Mouse (Mus musculus): ENCODE measurements around the gene Rtn4ip1. TPM values are rescaled to one million over a fixed set of nuclear protein-coding genes. Genes with fewer than 3 reads are reported as not detected.
A peak's percentile ranks its signal among the peaks of the same experiment; 100 is the strongest.

The Rtn4ip1 gene
- polyA plus RNA-seq, 1 experiment from 2014 or later, result 25.7 TPM

- no peaks in the 10 kb centered on the region for H3K9me3 ChIP-seq (replicated peaks; ENCODE audit: control insufficient read depth, low read length)
- no peak overlapping the region for H3K4me2 ChIP-seq
- ATAC-seq (replicated peaks; ENCODE audit: insufficient number of reproducible peaks, low FRiP score, low TSS enrichment), result no peak
- no peak overlapping the region for H3K4me3 ChIP-seq (ENCODE audit: low read depth, low read length)
- H3K9ac ChIP-seq (ENCODE audit: low read depth, low read length), result no peak overlapping the region
- H3K4me1 ChIP-seq (ENCODE audit: control insufficient read depth, insufficient read depth, low read length), result peaks cover 4% of the 10 kb centered on the region; the same call in 1 of the 2 replicates
- no peak overlapping the region for H3K27ac ChIP-seq (ENCODE audit: low read depth, low read length)
- 66% methylated on average over 2 of the region's 2 CpGs for WGBS (ENCODE audit: insufficient replicate concordance)
- peaks cover 45% of the 10 kb centered on the region for H3K27me3 ChIP-seq (ENCODE audit: control insufficient read depth, insufficient read depth, low read length)
- H3K36me3 ChIP-seq (ENCODE audit: control insufficient read depth, insufficient read depth, low read length), result no peaks in the 10 kb centered on the region
Observed at GRCm38 (mm10) chr10:44000156-44000865, 98.7 kb downstream of the Rtn4ip1 start.

DNA sequence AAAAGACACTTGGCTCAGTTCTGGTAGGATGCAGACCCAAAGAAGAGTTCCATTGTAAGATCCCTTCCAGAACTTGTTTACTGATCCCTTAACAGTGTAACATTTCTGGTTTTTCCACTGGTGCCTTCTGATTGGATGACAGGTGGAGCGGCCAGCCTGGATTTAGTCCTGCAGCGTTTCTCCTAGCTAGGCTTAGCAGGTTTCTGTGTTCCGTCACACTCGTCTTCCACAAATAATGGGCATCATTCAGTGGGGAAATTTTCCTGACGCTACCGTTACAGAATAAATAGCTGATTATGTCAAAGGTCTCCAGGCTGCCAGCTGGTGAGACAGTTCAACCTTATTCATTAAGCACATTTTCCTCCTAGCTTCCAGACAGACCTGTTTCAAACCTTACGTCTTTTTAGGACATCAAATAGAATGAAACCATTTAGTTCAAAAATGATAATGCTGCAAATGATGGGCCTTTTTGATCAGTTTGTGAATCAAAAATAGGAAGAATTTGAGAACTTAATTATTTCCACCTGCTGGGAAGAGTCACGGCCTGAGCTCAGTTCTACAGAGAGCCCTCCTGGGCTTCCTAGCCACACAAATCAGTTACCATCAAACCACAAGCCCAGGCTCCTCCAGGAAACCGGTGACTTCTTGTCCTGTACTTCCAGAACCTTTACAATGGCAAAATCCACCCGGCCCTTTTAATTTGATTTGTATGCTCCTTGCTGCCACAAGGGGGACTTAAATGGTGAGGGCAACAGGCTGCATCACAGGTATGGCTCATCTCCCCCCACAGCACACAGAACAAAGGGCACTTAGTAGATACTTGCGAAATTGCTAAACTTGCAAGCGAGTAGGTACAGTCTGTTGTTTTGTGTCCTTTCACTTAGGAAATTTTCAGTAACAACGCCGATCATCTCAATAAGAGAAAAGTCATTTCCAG is 100.7 kb downstream of the Rtn4ip1 start:
- no peaks in the 10 kb centered on the region for H3K9me3 ChIP-seq (replicated peaks; ENCODE audit: control insufficient read depth, low read length)
- H3K9ac ChIP-seq (ENCODE audit: low read depth, low read length), result no peak overlapping the region
- peaks cover 65% of the 10 kb centered on the region for H3K27me3 ChIP-seq (ENCODE audit: control insufficient read depth, insufficient read depth, low read length)
- H3K4me3 ChIP-seq (ENCODE audit: low read depth, low read length), result no peak overlapping the region
- no peak overlapping the region for H3K27ac ChIP-seq (ENCODE audit: low read depth, low read length)
- no peaks in the 10 kb centered on the region for H3K36me3 ChIP-seq (ENCODE audit: control insufficient read depth, insufficient read depth, low read length)
- no peak overlapping the region for H3K4me2 ChIP-seq
- ATAC-seq (replicated peaks; ENCODE audit: insufficient number of reproducible peaks, low FRiP score, low TSS enrichment), result no peak
- WGBS (ENCODE audit: insufficient replicate concordance), result 27% methylated on average over 14 of the region's 14 CpGs
- H3K4me1 ChIP-seq (ENCODE audit: control insufficient read depth, insufficient read depth, low read length), result peaks cover 11% of the 10 kb centered on the region

- Histone ChIP-seq H3K27me3 (ENCODE audit: control insufficient read depth, insufficient read depth, low read length) (peaks cover 69% of the 10 kb centered on the region), H3K9ac (ENCODE audit: low read depth, low read length) (peak overlapping the region; percentile 52; the same call in 1 of the 2 replicates), H3K4me3 (ENCODE audit: low read depth, low read length) (peak overlapping the region; percentile 63), H3K36me3 (ENCODE audit: control insufficient read depth, insufficient read depth, low read length) (no peaks in the 10 kb centered on the region), H3K4me1 (ENCODE audit: control insufficient read depth, insufficient read depth, low read length) (peaks cover 9% of the 10 kb centered on the region), H3K4me2 (peak overlapping the region; percentile 74), H3K9me3 (replicated peaks; ENCODE audit: control insufficient read depth, low read length) (no peaks in the 10 kb centered on the region), H3K27ac (ENCODE audit: low read depth, low read length) (no peak overlapping the region)
- ATAC-seq (replicated peaks; ENCODE audit: insufficient number of reproducible peaks, low FRiP score, low TSS enrichment), result no peak
- 3% methylated on average over 11 of the region's 11 CpGs for WGBS (ENCODE audit: insufficient replicate concordance)
Observed at GRCm38 (mm10) chr10:44002995-44003524, 101.5 kb downstream of the Rtn4ip1 start.

DNA sequence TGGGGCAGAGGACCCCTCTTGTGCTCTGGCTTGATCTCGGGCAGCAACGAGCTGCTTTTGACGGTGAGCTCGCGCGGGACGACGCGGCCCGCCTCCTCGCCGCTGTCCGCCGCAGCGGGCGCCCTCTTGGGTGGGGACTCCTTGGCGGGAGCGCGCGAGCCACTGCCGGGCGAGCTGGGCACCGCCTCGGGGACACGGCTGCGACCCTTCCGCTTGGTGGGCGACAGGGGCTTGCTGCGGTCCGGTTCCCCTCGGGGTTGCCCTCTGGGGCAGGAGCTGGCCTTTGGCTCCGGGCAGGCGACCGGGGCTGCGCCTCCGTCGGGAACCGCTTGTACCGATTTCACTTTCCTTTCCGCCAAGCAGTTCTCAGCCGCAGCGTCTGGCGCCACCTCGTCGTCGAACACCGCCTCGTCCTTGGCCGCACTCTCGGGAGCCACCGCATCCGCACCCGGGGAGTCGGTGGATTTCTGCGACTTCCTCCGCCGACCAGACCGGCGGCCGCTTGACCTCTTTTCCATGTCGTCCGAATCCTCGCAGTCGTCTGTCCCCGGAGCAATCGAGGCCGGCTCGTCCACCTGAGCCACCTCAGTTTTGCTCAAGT is 102.0 kb downstream of the Rtn4ip1 start:
- peaks cover 72% of the 10 kb centered on the region for H3K27me3 ChIP-seq (ENCODE audit: control insufficient read depth, insufficient read depth, low read length)
- under 1% methylated on average over 67 of the region's 68 CpGs for WGBS (ENCODE audit: insufficient replicate concordance)
- peak overlapping the region; percentile 63 for H3K4me3 ChIP-seq (ENCODE audit: low read depth, low read length)
- peaks cover 7% of the 10 kb centered on the region for H3K4me1 ChIP-seq (ENCODE audit: control insufficient read depth, insufficient read depth, low read length)
- peak overlapping the region; percentile 74 for H3K4me2 ChIP-seq
- H3K9ac ChIP-seq (ENCODE audit: low read depth, low read length), result peak overlapping the region; percentile 52; the same call in 1 of the 2 replicates
- H3K27ac ChIP-seq (ENCODE audit: low read depth, low read length), result no peak overlapping the region
- ATAC-seq (replicated peaks; ENCODE audit: insufficient number of reproducible peaks, low FRiP score, low TSS enrichment), result peak; percentile 63; the same call in 1 of the 2 replicates
- H3K9me3 ChIP-seq (replicated peaks; ENCODE audit: control insufficient read depth, low read length), result no peaks in the 10 kb centered on the region
- no peaks in the 10 kb centered on the region for H3K36me3 ChIP-seq (ENCODE audit: control insufficient read depth, insufficient read depth, low read length)

DNA sequence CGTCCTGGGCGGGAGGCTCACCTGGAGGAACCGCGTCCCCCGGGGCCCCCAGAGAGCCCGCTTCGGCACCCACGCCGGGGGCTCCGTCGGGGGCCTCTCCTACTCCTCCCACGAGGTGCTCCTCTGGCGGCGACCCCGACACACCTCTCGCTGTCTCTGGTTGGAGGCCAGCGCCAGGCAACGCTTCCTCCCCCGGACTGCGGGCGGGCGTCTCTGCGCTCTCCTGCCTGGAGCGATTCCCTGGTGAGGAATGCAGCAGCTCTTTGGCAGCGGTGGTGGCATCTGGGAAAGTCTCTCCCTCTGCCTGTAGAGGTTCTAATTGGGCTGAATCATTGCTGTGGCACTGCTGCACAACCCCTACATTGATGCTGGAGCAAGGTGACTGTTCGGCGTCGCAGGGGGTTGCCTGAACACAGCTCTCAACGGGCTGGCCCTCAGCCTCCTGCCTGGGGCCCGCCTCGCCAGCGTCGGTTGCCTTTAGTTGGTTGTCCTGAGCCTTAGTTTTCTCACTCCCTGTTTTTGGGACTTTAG is 102.7 kb downstream of the Rtn4ip1 start:
- Histone ChIP-seq H3K9ac (ENCODE audit: low read depth, low read length) (peak overlapping the region; percentile 39; the same call in 1 of the 2 replicates), H3K4me3 (ENCODE audit: low read depth, low read length) (peak overlapping the region; percentile 63), H3K36me3 (ENCODE audit: control insufficient read depth, insufficient read depth, low read length) (no peaks in the 10 kb centered on the region), H3K27me3 (ENCODE audit: control insufficient read depth, insufficient read depth, low read length) (peaks cover 75% of the 10 kb centered on the region), H3K9me3 (replicated peaks; ENCODE audit: control insufficient read depth, low read length) (no peaks in the 10 kb centered on the region), H3K4me1 (ENCODE audit: control insufficient read depth, insufficient read depth, low read length) (peaks cover 7% of the 10 kb centered on the region; the same call in 1 of the 2 replicates), H3K27ac (ENCODE audit: low read depth, low read length) (no peak overlapping the region), H3K4me2 (peak overlapping the region; percentile 74)
- ATAC-seq (replicated peaks; ENCODE audit: insufficient number of reproducible peaks, low FRiP score, low TSS enrichment), result no peak
- 2% methylated on average over 32 of the region's 33 CpGs for WGBS (ENCODE audit: insufficient replicate concordance)

GRCm38 (mm10) chr10:44005677-44006641 is 104.4 kb downstream of the Rtn4ip1 start:
- ATAC-seq (replicated peaks; ENCODE audit: insufficient number of reproducible peaks, low FRiP score, low TSS enrichment), result no peak
- under 1% methylated on average over 40 of the region's 40 CpGs for WGBS (ENCODE audit: insufficient replicate concordance)

More at GRCm38 (mm10) chr10:44005677-44006641, 104.4 kb downstream of the Rtn4ip1 start:
- Histone ChIP-seq H3K9ac (ENCODE audit: low read depth, low read length) (no peak overlapping the region), H3K4me1 (ENCODE audit: control insufficient read depth, insufficient read depth, low read length) (peaks cover 7% of the 10 kb centered on the region; the same call in 1 of the 2 replicates), H3K4me2 (peak overlapping the region; percentile 78), H3K27me3 (ENCODE audit: control insufficient read depth, insufficient read depth, low read length) (peaks cover 71% of the 10 kb centered on the region), H3K9me3 (replicated peaks; ENCODE audit: control insufficient read depth, low read length) (no peaks in the 10 kb centered on the region), H3K27ac (ENCODE audit: low read depth, low read length) (no peak overlapping the region), H3K4me3 (ENCODE audit: low read depth, low read length) (peak overlapping the region; percentile 37), H3K36me3 (ENCODE audit: control insufficient read depth, insufficient read depth, low read length) (no peaks in the 10 kb centered on the region)
